Mouse (Mus musculus): Measurements from ENCODE around the gene Chst1. TPM values are rescaled to one million over a fixed set of nuclear protein-coding genes. Genes with fewer than 3 reads are reported as not detected.
A peak's percentile ranks its signal among the peaks of the same experiment; 100 is the strongest.

Chst1 gene
- polyA plus RNA-seq, 1 experiment, result 57.7 TPM

GRCm38 (mm10) chr2:92604565-92604964, 5.1 kb downstream of the Chst1 start:
- Histone ChIP-seq H3K4me1 (ENCODE audit: control insufficient read depth, insufficient read depth, low read length) (no peaks in the 10 kb centered on the region), H3K27ac (ENCODE audit: insufficient read depth, low read length) (no peak overlapping the region), H3K27me3 (ENCODE audit: control insufficient read depth, insufficient read depth, low read length) (no peaks in the 10 kb centered on the region; the same call in 1 of the 2 replicates), H3K4me3 (replicated peaks; ENCODE audit: insufficient read depth, low read depth, low read length) (no peak overlapping the region)
- 89% methylated on average over 5 of the region's 5 CpGs for WGBS
- TF ChIP-seq CTCF (IDR thresholded peaks at IDR 0.05; ENCODE audit: borderline replicate concordance, insufficient read depth, low read depth, low read length) (no peak), POLR2A (IDR thresholded peaks at IDR 0.05; ENCODE audit: borderline replicate concordance, insufficient read depth, low read length) (no peak)
- no peak for DNase-seq

- TF ChIP-seq POLR2A (IDR thresholded peaks at IDR 0.05; ENCODE audit: borderline replicate concordance, insufficient read depth, low read length) (no peak), CTCF (IDR thresholded peaks at IDR 0.05; ENCODE audit: borderline replicate concordance, insufficient read depth, low read depth, low read length) (no peak)
- Histone ChIP-seq H3K27ac (ENCODE audit: insufficient read depth, low read length) (no peak overlapping the region), H3K4me1 (ENCODE audit: control insufficient read depth, insufficient read depth, low read length) (no peaks in the 10 kb centered on the region), H3K27me3 (ENCODE audit: control insufficient read depth, insufficient read depth, low read length) (no peaks in the 10 kb centered on the region), H3K4me3 (replicated peaks; ENCODE audit: insufficient read depth, low read depth, low read length) (no peak overlapping the region)
- DNase-seq, result no peak
- WGBS, result 60% methylated on average over 5 of the region's 5 CpGs
These were observed 6.5 kb downstream of the Chst1 start for GRCm38 (mm10) chr2:92605995-92606394.

- TF ChIP-seq POLR2A (IDR thresholded peaks at IDR 0.05; ENCODE audit: borderline replicate concordance, insufficient read depth, low read length) (no peak), CTCF (IDR thresholded peaks at IDR 0.05; ENCODE audit: borderline replicate concordance, insufficient read depth, low read depth, low read length) (no peak)
- Histone ChIP-seq H3K4me3 (replicated peaks; ENCODE audit: insufficient read depth, low read depth, low read length) (no peak overlapping the region), H3K27ac (ENCODE audit: insufficient read depth, low read length) (no peak overlapping the region), H3K4me1 (ENCODE audit: control insufficient read depth, insufficient read depth, low read length) (no peaks in the 10 kb centered on the region), H3K27me3 (ENCODE audit: control insufficient read depth, insufficient read depth, low read length) (no peaks in the 10 kb centered on the region)
- 85% methylated on average over 6 of the region's 6 CpGs for WGBS
- DNase-seq, result no peak
These were observed 7.6 kb downstream of the Chst1 start for GRCm38 (mm10) chr2:92607153-92607552.

- Histone ChIP-seq H3K4me3 (replicated peaks; ENCODE audit: insufficient read depth, low read depth, low read length) (no peak overlapping the region), H3K27me3 (ENCODE audit: control insufficient read depth, insufficient read depth, low read length) (no peaks in the 10 kb centered on the region), H3K27ac (ENCODE audit: insufficient read depth, low read length) (no peak overlapping the region), H3K4me1 (ENCODE audit: control insufficient read depth, insufficient read depth, low read length) (no peaks in the 10 kb centered on the region)
- no peak for TF ChIP-seq CTCF (IDR thresholded peaks at IDR 0.05; ENCODE audit: borderline replicate concordance, insufficient read depth, low read depth, low read length)
- TF ChIP-seq POLR2A (IDR thresholded peaks at IDR 0.05; ENCODE audit: borderline replicate concordance, insufficient read depth, low read length), result no peak
- WGBS, result 96% methylated on average over 3 of the region's 3 CpGs
- no peak for DNase-seq
These were observed 8.1 kb downstream of the Chst1 start for GRCm38 (mm10) chr2:92607592-92607991.

- H3K27ac ChIP-seq (ENCODE audit: insufficient read depth, low read length), result no peak overlapping the region
- no peaks in the 10 kb centered on the region for H3K4me1 ChIP-seq (ENCODE audit: control insufficient read depth, insufficient read depth, low read length)
- H3K27me3 ChIP-seq (ENCODE audit: control insufficient read depth, insufficient read depth, low read length), result no peaks in the 10 kb centered on the region
- WGBS, result 43% methylated on average over 12 of the region's 12 CpGs
- TF ChIP-seq POLR2A (IDR thresholded peaks at IDR 0.05; ENCODE audit: borderline replicate concordance, insufficient read depth, low read length) (no peak), CTCF (IDR thresholded peaks at IDR 0.05; ENCODE audit: borderline replicate concordance, insufficient read depth, low read depth, low read length) (no peak)
- no peak for DNase-seq
- H3K4me3 ChIP-seq (replicated peaks; ENCODE audit: insufficient read depth, low read depth, low read length), result no peak overlapping the region
These were observed 8.6 kb downstream of the Chst1 start for GRCm38 (mm10) chr2:92608013-92608619.

GRCm38 (mm10) chr2:92608810-92609581, 9.5 kb downstream of the Chst1 start:
- H3K27ac ChIP-seq (ENCODE audit: insufficient read depth, low read length), result no peak overlapping the region
- H3K4me1 ChIP-seq (ENCODE audit: control insufficient read depth, insufficient read depth, low read length), result no peaks in the 10 kb centered on the region; the same call in 1 of the 2 replicates
- DNase-seq, result peak; percentile 44 to 51
- TF ChIP-seq CTCF (IDR thresholded peaks at IDR 0.05; ENCODE audit: borderline replicate concordance, insufficient read depth, low read depth, low read length) (peak; percentile 75), POLR2A (IDR thresholded peaks at IDR 0.05; ENCODE audit: borderline replicate concordance, insufficient read depth, low read length) (no peak)
- WGBS, result 49% methylated on average over 4 of the region's 4 CpGs
- no peaks in the 10 kb centered on the region for H3K27me3 ChIP-seq (ENCODE audit: control insufficient read depth, insufficient read depth, low read length)
- H3K4me3 ChIP-seq (replicated peaks; ENCODE audit: insufficient read depth, low read depth, low read length), result no peak overlapping the region

GRCm38 (mm10) chr2:92609704-92610379, 10.3 kb downstream of the Chst1 start:
- TF ChIP-seq CTCF (IDR thresholded peaks at IDR 0.05; ENCODE audit: borderline replicate concordance, insufficient read depth, low read depth, low read length) (no peak), POLR2A (IDR thresholded peaks at IDR 0.05; ENCODE audit: borderline replicate concordance, insufficient read depth, low read length) (no peak)
- no peak overlapping the region for H3K4me3 ChIP-seq (replicated peaks; ENCODE audit: insufficient read depth, low read depth, low read length)
- no peaks in the 10 kb centered on the region; the same call in 1 of the 2 replicates for H3K4me1 ChIP-seq (ENCODE audit: control insufficient read depth, insufficient read depth, low read length)
- DNase-seq, result peak in 1 of 2 experiments; percentile 40
- H3K27me3 ChIP-seq (ENCODE audit: control insufficient read depth, insufficient read depth, low read length), result no peaks in the 10 kb centered on the region
- H3K27ac ChIP-seq (ENCODE audit: insufficient read depth, low read length), result no peak overlapping the region
- 79% methylated on average over 3 of the region's 3 CpGs for WGBS
